8 mouse cellular contexts compared by ENCODE assay signal in genomic region chr1:39867966-39868593, GRCm38 (mm10). TPM values are rescaled to one million over a fixed set of nuclear protein-coding genes. Genes with fewer than 3 reads are reported as not detected.
DNase-seq lines count a peak whose midpoint lies in the region; ATAC-seq lines count a peak whose summit lies in the region.

No protein-coding gene starts in this region.

- no peaks in the 10 kb centered on the region for H3K9me3 ChIP-seq in embryonic facial prominence, embryonic 11.5 days (replicated peaks; ENCODE audit: control insufficient read depth, low read length)
- no peaks in the 10 kb centered on the region for H3K9me3 ChIP-seq in limb, embryonic 15.5 days
- H3K9me3 ChIP-seq in stomach, embryonic 16.5 days (replicated peaks; ENCODE audit: control insufficient read depth, low read length): no peaks in the 10 kb centered on the region; the same call in 1 of the 2 replicates

- H3K4me3 ChIP-seq in embryonic facial prominence, embryonic 11.5 days (ENCODE audit: low read depth, low read length): no peak overlapping the region
- H3K4me3 ChIP-seq in limb, embryonic 15.5 days: no peak overlapping the region
- H3K4me3 ChIP-seq in stomach, embryonic 16.5 days (replicated peaks; ENCODE audit: low read length): no peak overlapping the region

- no peak overlapping the region for H3K4me2 ChIP-seq in embryonic facial prominence, embryonic 11.5 days (ENCODE audit: low read depth, low read length)
- no peak overlapping the region for H3K4me2 ChIP-seq in limb, embryonic 15.5 days
- H3K4me2 ChIP-seq in stomach, embryonic 16.5 days (ENCODE audit: low read depth, low read length): no peak overlapping the region

- no peak for ATAC-seq in cerebellum, adult (ENCODE audit: insufficient number of reproducible peaks, low FRiP score, low TSS enrichment)
- ATAC-seq in embryonic facial prominence, embryonic 11.5 days (replicated peaks; ENCODE audit: insufficient number of reproducible peaks, low FRiP score, low TSS enrichment, low read depth): no peak
- ATAC-seq in limb, embryonic 15.5 days (ENCODE audit: insufficient number of reproducible peaks, low FRiP score, low TSS enrichment, low read depth): no peak
- no peak for ATAC-seq in stomach, embryonic 16.5 days (ENCODE audit: insufficient read depth, low FRiP score)

- no peaks in the 10 kb centered on the region for H3K27me3 ChIP-seq in embryonic facial prominence, embryonic 11.5 days (ENCODE audit: control insufficient read depth, insufficient read depth, low read length)
- H3K27me3 ChIP-seq in limb, embryonic 15.5 days: no peaks in the 10 kb centered on the region
- no peaks in the 10 kb centered on the region for H3K27me3 ChIP-seq in stomach, embryonic 16.5 days (ENCODE audit: control insufficient read depth, insufficient read depth, low read length)

- peak; percentile 49 for DNase-seq in cerebellum, adult 11-12 months
- peak; percentile 67 for DNase-seq in embryonic facial prominence, embryonic 11.5 days (ENCODE audit: low spot score)
- peak; percentile 58 for DNase-seq in heart, postnatal 25 days (ENCODE audit: low spot score)
- DNase-seq in ovary, adult 18-20 months (ENCODE audit: low spot score): no peak
- no peak for DNase-seq in urinary bladder, adult 2 months (ENCODE audit: low spot score)

- 18% methylated on average over 6 of the region's 6 CpGs for WGBS in embryonic facial prominence, embryonic 11.5 days
- WGBS in limb, embryonic 15.5 days: 19% methylated on average over 6 of the region's 6 CpGs
- 15% methylated on average over 6 of the region's 6 CpGs for WGBS in stomach, embryonic 16.5 days

- intact Hi-C loops in heart, postnatal 25 days (cut with DNase I): loop anchor here (2.0 to 5.0 kb wide), 3 partner anchors 31 to 156 kb away; no protein-coding TSS in a partner anchor

- H3K27ac ChIP-seq in embryonic facial prominence, embryonic 11.5 days (replicated peaks; ENCODE audit: low read depth, low read length): no peak overlapping the region; the same call in 1 of the 2 replicates
- peak overlapping the region; percentile 67; the same call in 1 of the 2 replicates for H3K27ac ChIP-seq in limb, embryonic 15.5 days
- peak overlapping the region; percentile 22 for H3K27ac ChIP-seq in stomach, embryonic 16.5 days (ENCODE audit: low read length)

- peaks cover 8% of the 10 kb centered on the region for H3K4me1 ChIP-seq in embryonic facial prominence, embryonic 11.5 days (ENCODE audit: control insufficient read depth, insufficient read depth, low read length)
- H3K4me1 ChIP-seq in limb, embryonic 15.5 days: peaks cover 25% of the 10 kb centered on the region
- peaks cover 29% of the 10 kb centered on the region for H3K4me1 ChIP-seq in stomach, embryonic 16.5 days (ENCODE audit: control insufficient read depth, insufficient read depth, low read length)

- no peak overlapping the region for H3K9ac ChIP-seq in embryonic facial prominence, embryonic 11.5 days (replicated peaks; ENCODE audit: low read length)
- no peak overlapping the region for H3K9ac ChIP-seq in limb, embryonic 15.5 days
- H3K9ac ChIP-seq in stomach, embryonic 16.5 days (ENCODE audit: low read length): no peak overlapping the region

- no peaks in the 10 kb centered on the region for H3K36me3 ChIP-seq in embryonic facial prominence, embryonic 11.5 days (replicated peaks; ENCODE audit: control insufficient read depth, insufficient read depth, low read depth, low read length)
- no peaks in the 10 kb centered on the region for H3K36me3 ChIP-seq in limb, embryonic 15.5 days
- H3K36me3 ChIP-seq in stomach, embryonic 16.5 days (ENCODE audit: control insufficient read depth, insufficient read depth, low read length): no peaks in the 10 kb centered on the region

RNA-seq across cellular contexts. Expression of gene Map4k4, which starts 32.6 kb away (rescaled TPM):
- polyA plus RNA-seq in embryonic facial prominence, embryonic 11.5 days (2014; fragmentation: Nextera tagmentation; extraction: Ambion mirVana): 27.7 and 28.5 TPM in 2 replicates
- 100 to 1,000 TPM; 155 to 174 TPM for total RNA-seq in heart, postnatal 25 days (2021)
- 29.5 and 32.7 TPM in 2 replicates for polyA plus RNA-seq in limb, embryonic 15.5 days (2015; fragmentation: Nextera tagmentation; extraction: Ambion mirVana)
- polyA plus RNA-seq in stomach, embryonic 16.5 days (2015; fragmentation: Nextera tagmentation; extraction: Ambion mirVana): 15.3 and 16.2 TPM in 2 replicates
- 56.1 and 64.9 TPM in 2 replicates for polyA plus RNA-seq in urinary bladder, adult 2 months (2012; rRNA removed)

Comparison
In these comparisons a context has a peak if more than half of its experiments do, and no peak if none do; other contexts are left out.
1. DNase-seq: peak in cerebellum, adult 11-12 months (single experiment), embryonic facial prominence, embryonic 11.5 days (single experiment) and heart, postnatal 25 days (single experiment); none in ovary, adult 18-20 months (single experiment) and urinary bladder, adult 2 months (single experiment).